Mouse (Mus musculus) erythroblast, embryonic 14.5 days (primary cell): ENCODE data around the gene Thada. TPM values are rescaled to one million over a fixed set of nuclear protein-coding genes. Genes with fewer than 3 reads are reported as not detected.

Source experiments
- H3K27me3 ChIP-seq: 2 replicates; pipeline ENCODE4 v1.6.1; 2012; ENCODE audit warnings: inconsistent platforms; ENCODE audit not compliant: control insufficient read depth
- H3K36me3 ChIP-seq: 2 replicates; pipeline ENCODE4 v1.6.1; 2012; ENCODE audit warnings: mild to moderate bottlenecking, inconsistent platforms; ENCODE audit not compliant: control insufficient read depth
- H3K4me1 ChIP-seq: 2 replicates; pipeline ENCODE4 v1.6.1; 2012; ENCODE audit warnings: inconsistent platforms; ENCODE audit not compliant: control insufficient read depth
- H3K4me3 ChIP-seq: replicated peaks from 2 replicates; pipeline ENCODE3; 2012; ENCODE audit warnings: moderate library complexity, mild to moderate bottlenecking, inconsistent platforms
- H3K9me3 ChIP-seq: 2 replicates; pipeline ENCODE4 v1.6.1; 2012; ENCODE audit warnings: low read length, inconsistent platforms, mixed read lengths; ENCODE audit not compliant: control insufficient read depth
- GATA1 ChIP-seq: IDR thresholded peaks from 2 replicates; pipeline ENCODE4 v1.6.1; 2012; ENCODE audit warnings: low read length, inconsistent platforms, mixed read lengths
- TAL1 ChIP-seq: IDR thresholded peaks from 3 replicates; pipeline ENCODE4 v1.6.1; 2012; ENCODE audit warnings: low read length, inconsistent platforms, mixed read lengths
- polyA plus RNA-seq: library from polyadenylated mRNA; stranded (reverse); fragments of >175 nt; gene quantifications from 2 replicates; pipeline ENCODE4 v1.2.3, GENCODE M21; 2012

The Thada gene
- polyA plus RNA-seq, 1 experiment = 0.08 TPM

- TF ChIP-seq TAL1 = no peak
- TF ChIP-seq GATA1 = no peak
- H3K4me1 ChIP-seq = peaks cover 44% of the 10 kb centered on the region
Measured at GRCm38 (mm10) chr17:84267456-84268074, 198.4 kb downstream of the Thada start.

GRCm38 (mm10) chr17:84266161-84266948 is 199.7 kb downstream of the Thada start:
- H3K4me1 ChIP-seq = peaks cover 54% of the 10 kb centered on the region
- TF ChIP-seq GATA1 = no peak
- TF ChIP-seq TAL1 = no peak
- peaks cover 14% of the 10 kb centered on the region for H3K36me3 ChIP-seq
- H3K9me3 ChIP-seq = no peaks in the 10 kb centered on the region
- H3K27me3 ChIP-seq = no peaks in the 10 kb centered on the region
- H3K4me3 ChIP-seq = no peak overlapping the region

More at GRCm38 (mm10) chr17:84267456-84268074, 198.4 kb downstream of the Thada start:
- Histone ChIP-seq H3K36me3 (peaks cover 17% of the 10 kb centered on the region), H3K4me3 (no peak overlapping the region), H3K27me3 (no peaks in the 10 kb centered on the region), H3K9me3 (no peaks in the 10 kb centered on the region)

GRCm38 (mm10) chr17:84265480-84266130 is 200.4 kb downstream of the Thada start:
- no peak overlapping the region for H3K4me3 ChIP-seq
- H3K27me3 ChIP-seq = no peaks in the 10 kb centered on the region
- no peak for TF ChIP-seq GATA1
- no peak for TF ChIP-seq TAL1
- H3K9me3 ChIP-seq = no peaks in the 10 kb centered on the region
- H3K4me1 ChIP-seq = peaks cover 61% of the 10 kb centered on the region
- peaks cover 11% of the 10 kb centered on the region for H3K36me3 ChIP-seq

- no peaks in the 10 kb centered on the region for H3K9me3 ChIP-seq
- no peak for TF ChIP-seq GATA1
- no peak for TF ChIP-seq TAL1
Measured at GRCm38 (mm10) chr17:84264305-84264704, 201.7 kb downstream of the Thada start.

GRCm38 (mm10) chr17:84263591-84263990 is 202.4 kb downstream of the Thada start:
- TF ChIP-seq TAL1 (no peak), GATA1 (no peak)
- Histone ChIP-seq H3K4me1 (peaks cover 64% of the 10 kb centered on the region), H3K36me3 (peaks cover 5% of the 10 kb centered on the region)

More at GRCm38 (mm10) chr17:84264305-84264704, 201.7 kb downstream of the Thada start:
- Histone ChIP-seq H3K4me1 (peaks cover 64% of the 10 kb centered on the region), H3K36me3 (peaks cover 6% of the 10 kb centered on the region), H3K27me3 (no peaks in the 10 kb centered on the region), H3K4me3 (no peak overlapping the region)

GRCm38 (mm10) chr17:84262325-84262979 is 203.6 kb downstream of the Thada start:
- Histone ChIP-seq H3K27me3 (no peaks in the 10 kb centered on the region), H3K4me3 (no peak overlapping the region), H3K36me3 (peaks cover 3% of the 10 kb centered on the region; the same call in 1 of the 2 replicates), H3K4me1 (peaks cover 63% of the 10 kb centered on the region), H3K9me3 (no peaks in the 10 kb centered on the region)
- TF ChIP-seq GATA1 (no peak), TAL1 (peak; percentile 36; the same call in 1 of the 3 replicates)

More at GRCm38 (mm10) chr17:84263591-84263990, 202.4 kb downstream of the Thada start:
- H3K27me3 ChIP-seq = no peaks in the 10 kb centered on the region
- H3K9me3 ChIP-seq = no peaks in the 10 kb centered on the region
- no peak overlapping the region for H3K4me3 ChIP-seq

GRCm38 (mm10) chr17:84261010-84261409 is 205.0 kb downstream of the Thada start:
- Histone ChIP-seq H3K9me3 (no peaks in the 10 kb centered on the region), H3K4me3 (no peak overlapping the region), H3K4me1 (peaks cover 54% of the 10 kb centered on the region), H3K36me3 (peaks cover 3% of the 10 kb centered on the region; the same call in 1 of the 2 replicates), H3K27me3 (no peaks in the 10 kb centered on the region)
- TF ChIP-seq GATA1 (no peak), TAL1 (no peak)

- Histone ChIP-seq H3K36me3 (peaks cover 5% of the 10 kb centered on the region; the same call in 1 of the 2 replicates), H3K4me1 (peaks cover 47% of the 10 kb centered on the region), H3K4me3 (no peak overlapping the region), H3K9me3 (no peaks in the 10 kb centered on the region), H3K27me3 (no peaks in the 10 kb centered on the region)
- TF ChIP-seq GATA1 (no peak), TAL1 (no peak)
Measured at GRCm38 (mm10) chr17:84260226-84260625, 205.8 kb downstream of the Thada start.
